Mouse (Mus musculus) embryonic facial prominence, embryonic 10.5 days (tissue): ENCODE measurements at regions not wholly inside any gene's neighbourhood (a gene's known extent, or its start where the extent isn't known, plus 50 kb on each side); places are given as distances from the start of the nearest gene placed in this dataset.

Experiments
- DNase-seq: peaks from one replicate; pipeline ENCODE4 v3.0.0-alpha.2; 2017; ENCODE audit warnings: low spot score
- H3K27ac ChIP-seq: fragments of 300-500 bp; sonication (generic); replicated peaks from 2 replicates; pipeline ENCODE4 v1.5.1; 2016; ENCODE audit warnings: mild to moderate bottlenecking
- H3K27me3 ChIP-seq: fragments of 300-500 bp; sonication (generic); replicated peaks from 2 replicates; pipeline ENCODE4 v1.6.1; 2016; ENCODE audit warnings: low read depth, mild to moderate bottlenecking; ENCODE audit not compliant: poor library complexity, severe bottlenecking
- H3K36me3 ChIP-seq: fragments of 300-500 bp; sonication (generic); replicated peaks from 2 replicates; pipeline ENCODE4 v1.6.1; 2016; ENCODE audit warnings: mild to moderate bottlenecking, moderate library complexity
- H3K4me1 ChIP-seq: fragments of 300-500 bp; sonication (generic); 2 replicates; pipeline ENCODE4 v1.6.1; 2016
- H3K4me3 ChIP-seq: fragments of 300-500 bp; sonication (generic); 2 replicates; pipeline ENCODE4 v1.5.1; 2016; ENCODE audit warnings: mild to moderate bottlenecking, moderate library complexity
- H3K9me3 ChIP-seq: fragments of 300-500 bp; sonication (generic); 2 replicates; pipeline ENCODE4 v1.6.1; 2016; ENCODE audit warnings: mild to moderate bottlenecking
- WGBS: fragments of 180-500 bp; shearing (Covaris S2); methylation state at CpG from one replicate; pipeline ENCODE4 v1.1.7; 2016; 5-methylcytosine and 5-hydroxymethylcytosine counted together

DNA sequence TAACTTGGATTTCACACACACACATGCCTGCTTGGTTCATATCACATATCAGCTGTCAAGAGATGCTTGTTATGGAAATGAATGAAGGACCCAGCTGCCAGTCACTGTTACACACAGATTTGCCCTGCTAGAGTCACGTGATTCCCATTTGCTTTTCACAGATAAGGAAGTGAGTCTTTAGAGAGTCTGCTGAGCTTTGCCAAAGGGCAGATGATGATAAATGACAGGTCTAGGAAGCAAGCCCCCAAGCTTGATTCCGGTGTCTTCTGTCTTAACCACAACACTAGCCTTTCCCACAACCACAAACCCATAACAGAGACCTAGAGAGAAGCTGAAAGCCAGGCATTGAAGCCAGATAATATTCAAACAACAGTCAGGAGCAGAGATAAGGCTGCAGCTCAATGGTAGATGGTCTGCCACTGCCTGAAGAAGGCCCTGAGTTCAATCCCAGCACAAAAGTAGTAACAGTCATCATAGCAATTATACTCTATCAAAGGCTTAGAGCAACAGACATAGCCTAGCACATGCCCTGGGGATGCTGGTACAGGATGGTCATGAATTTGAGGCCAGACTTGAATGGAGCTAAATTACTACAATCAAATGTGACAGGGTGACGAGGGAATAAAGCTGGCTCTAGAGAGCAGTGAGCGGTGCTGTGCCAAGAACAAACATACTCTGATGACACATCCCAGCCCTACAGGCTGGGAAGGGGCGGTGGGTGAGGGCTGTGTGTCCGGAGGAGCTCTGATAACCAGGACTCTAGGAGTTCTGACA lies 89.0 kb upstream of the H2afz start:
- Histone ChIP-seq H3K27ac (no peak overlapping the region), H3K4me3 (no peak overlapping the region), H3K27me3 (peaks cover 20% of the 10 kb centered on the region), H3K9me3 (no peaks in the 10 kb centered on the region), H3K36me3 (no peaks in the 10 kb centered on the region), H3K4me1 (peaks cover 5% of the 10 kb centered on the region)
- no peak for DNase-seq
- 79% methylated on average over 6 of the region's 6 CpGs for WGBS

DNA sequence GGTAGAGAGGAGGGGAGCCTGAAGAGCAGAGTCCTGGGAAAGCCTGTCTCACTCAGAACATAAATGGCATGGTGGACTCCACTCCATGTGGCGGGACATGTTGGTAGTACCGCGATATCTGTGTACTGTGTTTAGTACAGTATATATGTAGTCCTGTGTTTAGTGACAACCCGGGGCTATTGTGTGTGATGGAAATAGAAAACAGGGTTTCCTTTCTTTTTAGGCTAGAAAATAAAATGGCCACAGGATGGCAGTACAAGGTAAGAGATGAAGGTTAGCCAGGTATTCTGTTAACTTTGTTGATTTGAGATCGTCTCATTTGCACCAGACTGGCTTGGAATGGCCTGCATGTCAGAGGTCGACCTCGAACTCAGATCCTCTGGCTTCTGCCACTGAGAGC lies 86.2 kb upstream of the H2afz start:
- Histone ChIP-seq H3K36me3 (no peaks in the 10 kb centered on the region), H3K4me3 (no peak overlapping the region), H3K4me1 (peaks cover 6% of the 10 kb centered on the region), H3K9me3 (no peaks in the 10 kb centered on the region), H3K27ac (no peak overlapping the region), H3K27me3 (peaks cover 37% of the 10 kb centered on the region)
- DNase-seq = no peak
- 39% methylated on average over 7 of the region's 7 CpGs for WGBS

DNA sequence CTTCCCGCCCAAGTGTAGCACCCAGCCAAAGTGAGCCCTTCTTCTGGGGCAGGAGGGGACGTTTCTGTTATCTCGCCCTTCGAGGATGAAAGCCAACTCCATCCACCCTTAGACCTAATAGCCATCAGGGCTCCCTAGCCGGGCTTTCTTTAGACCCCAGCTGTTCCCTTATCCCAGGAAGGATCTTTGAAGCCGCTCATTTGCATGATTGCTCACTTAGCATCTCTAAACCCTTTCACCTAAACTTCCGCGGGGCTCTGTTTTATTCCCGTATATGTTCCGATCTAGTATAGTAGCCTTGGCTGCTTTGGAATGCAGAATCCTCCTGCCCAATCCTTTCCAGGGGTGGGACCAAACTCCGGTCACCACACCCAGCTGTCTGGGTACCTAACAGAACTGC lies 84.3 kb upstream of the H2afz start:
- no peak overlapping the region for H3K27ac ChIP-seq
- DNase-seq = peak; percentile 24
- H3K27me3 ChIP-seq = peaks cover 37% of the 10 kb centered on the region
- no peaks in the 10 kb centered on the region for H3K36me3 ChIP-seq
- WGBS = 4% methylated on average over 11 of the region's 11 CpGs
- peak overlapping the region; percentile 17; the same call in 1 of the 2 replicates for H3K4me3 ChIP-seq
- peaks cover 18% of the 10 kb centered on the region for H3K4me1 ChIP-seq
- H3K9me3 ChIP-seq = no peaks in the 10 kb centered on the region

DNA sequence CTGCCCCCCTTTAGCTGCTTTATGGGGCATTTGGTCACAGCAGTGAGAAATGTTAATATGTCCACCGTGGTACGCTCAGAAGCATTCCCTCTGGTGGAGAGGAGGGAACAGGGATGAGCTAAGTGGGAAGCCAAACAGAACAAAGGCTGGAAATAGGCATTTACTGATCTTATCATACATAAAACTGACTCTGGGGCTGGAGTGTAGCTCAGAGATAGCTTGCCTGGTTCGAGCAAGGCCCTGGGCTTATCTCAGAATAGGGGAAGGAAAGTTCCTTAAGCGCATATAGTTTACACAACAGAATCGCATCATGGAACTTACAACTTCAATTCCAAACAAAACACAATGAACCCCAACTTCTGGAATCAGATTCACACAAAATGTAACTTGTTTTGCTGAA lies 81.5 kb upstream of the H2afz start:
- DNase-seq = no peak
- no peaks in the 10 kb centered on the region for H3K36me3 ChIP-seq
- no peaks in the 10 kb centered on the region for H3K9me3 ChIP-seq
- peaks cover 37% of the 10 kb centered on the region for H3K27me3 ChIP-seq
- H3K4me3 ChIP-seq = no peak overlapping the region
- 86% methylated on average over 5 of the region's 5 CpGs for WGBS
- H3K4me1 ChIP-seq = peaks cover 21% of the 10 kb centered on the region
- H3K27ac ChIP-seq = no peak overlapping the region

DNA sequence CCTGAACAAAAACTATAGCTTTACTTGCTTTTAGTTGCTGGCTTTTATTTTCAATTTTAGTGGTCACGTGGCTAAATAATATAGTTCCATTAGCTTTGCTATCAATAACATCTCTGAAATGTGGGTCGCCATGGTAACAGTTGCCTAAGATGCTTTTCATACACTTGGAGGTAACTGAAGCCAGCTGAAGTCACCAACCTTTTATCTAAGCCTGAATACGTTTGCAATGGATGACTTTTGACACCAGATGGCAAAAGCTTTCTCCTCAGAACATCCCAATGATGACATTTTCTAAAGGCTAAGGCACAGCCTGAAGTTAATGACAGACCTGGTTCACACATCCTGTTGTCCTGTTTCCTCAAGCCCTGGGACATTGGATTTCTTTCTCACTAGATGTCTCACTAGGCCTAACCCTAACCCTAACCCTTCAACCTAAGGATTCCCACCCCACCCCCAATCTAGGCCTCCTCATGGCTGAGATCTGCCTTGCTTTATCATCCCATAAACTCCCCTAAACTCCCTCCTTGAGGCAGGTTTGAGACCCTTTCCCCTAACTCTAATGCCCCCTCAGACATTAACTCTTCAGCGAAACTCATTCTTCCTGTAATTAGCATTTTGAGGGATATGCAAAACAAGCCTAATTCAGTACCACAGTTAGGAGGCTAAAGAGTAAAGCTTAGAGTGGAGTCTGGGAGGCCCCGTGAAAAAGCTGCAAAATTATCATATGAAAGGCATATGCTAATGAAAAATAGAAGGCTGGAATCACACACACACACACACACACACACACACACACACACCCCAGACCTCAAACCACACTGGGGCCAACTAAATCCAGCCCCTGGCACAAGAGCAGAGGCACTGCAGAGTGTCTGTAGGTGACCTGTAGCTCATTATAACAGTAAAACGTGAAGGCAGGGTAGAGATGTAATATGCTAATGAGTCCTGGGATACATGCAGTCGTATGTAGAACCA lies 80.1 kb upstream of the H2afz start:
- Histone ChIP-seq H3K9me3 (no peaks in the 10 kb centered on the region), H3K4me3 (no peak overlapping the region), H3K27ac (peak overlapping the region; percentile 59; the same call in 1 of the 2 replicates), H3K4me1 (peaks cover 21% of the 10 kb centered on the region), H3K36me3 (no peaks in the 10 kb centered on the region), H3K27me3 (peaks cover 27% of the 10 kb centered on the region)
- no peak for DNase-seq
- 43% methylated on average over 7 of the region's 7 CpGs for WGBS

DNA sequence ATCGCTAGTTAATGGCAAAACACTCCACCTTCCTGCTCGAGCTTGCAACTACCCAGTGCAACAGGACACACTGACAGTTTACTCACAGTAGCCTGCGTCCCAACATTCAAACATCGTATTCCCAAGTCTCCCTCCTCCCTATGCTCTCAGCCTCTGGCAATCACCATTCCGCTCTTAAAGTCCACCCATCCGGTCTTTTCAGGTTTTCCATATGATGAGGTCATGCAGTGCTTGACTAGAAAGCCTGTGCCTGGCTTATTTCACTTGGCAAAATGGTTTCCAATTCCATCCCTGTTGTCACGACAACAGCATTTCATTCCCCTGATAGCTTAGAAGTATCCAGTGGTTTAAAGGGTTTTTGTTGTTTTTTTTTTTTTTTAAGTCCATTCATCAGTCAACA lies 79.1 kb upstream of the H2afz start:
- peaks cover 17% of the 10 kb centered on the region for H3K27me3 ChIP-seq
- H3K27ac ChIP-seq = peak overlapping the region; percentile 59; the same call in 1 of the 2 replicates
- 72% methylated on average over 7 of the region's 7 CpGs for WGBS
- DNase-seq = no peak
- no peaks in the 10 kb centered on the region for H3K9me3 ChIP-seq
- peaks cover 16% of the 10 kb centered on the region for H3K4me1 ChIP-seq
- H3K36me3 ChIP-seq = no peaks in the 10 kb centered on the region
- no peak overlapping the region for H3K4me3 ChIP-seq

DNA sequence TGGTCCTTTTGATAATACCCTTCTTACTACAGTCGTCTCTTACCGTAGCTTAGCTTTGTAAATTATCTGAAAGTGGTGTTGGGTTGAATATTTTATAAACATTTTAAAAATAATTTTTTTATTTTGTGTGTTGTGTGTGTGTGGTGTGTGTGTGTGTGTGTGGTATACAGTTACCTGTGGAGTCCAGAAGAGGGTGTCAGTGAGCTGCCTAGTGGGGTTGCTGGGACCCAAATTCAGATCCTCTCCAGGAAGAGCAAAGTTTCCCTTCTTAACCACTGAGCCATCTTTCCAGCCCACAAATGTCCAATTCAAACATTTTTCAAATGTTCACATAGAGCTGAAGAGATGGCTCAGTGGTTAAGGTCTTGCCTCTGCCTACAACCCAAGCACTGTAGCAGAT lies 78.4 kb upstream of the H2afz start:
- no peaks in the 10 kb centered on the region for H3K36me3 ChIP-seq
- no peak for DNase-seq
- H3K4me3 ChIP-seq = no peak overlapping the region
- peaks cover 15% of the 10 kb centered on the region for H3K4me1 ChIP-seq
- no peaks in the 10 kb centered on the region for H3K9me3 ChIP-seq
- H3K27ac ChIP-seq = no peak overlapping the region
- WGBS = 93% methylated on average over 2 of the region's 2 CpGs
- peaks cover 11% of the 10 kb centered on the region for H3K27me3 ChIP-seq

DNA sequence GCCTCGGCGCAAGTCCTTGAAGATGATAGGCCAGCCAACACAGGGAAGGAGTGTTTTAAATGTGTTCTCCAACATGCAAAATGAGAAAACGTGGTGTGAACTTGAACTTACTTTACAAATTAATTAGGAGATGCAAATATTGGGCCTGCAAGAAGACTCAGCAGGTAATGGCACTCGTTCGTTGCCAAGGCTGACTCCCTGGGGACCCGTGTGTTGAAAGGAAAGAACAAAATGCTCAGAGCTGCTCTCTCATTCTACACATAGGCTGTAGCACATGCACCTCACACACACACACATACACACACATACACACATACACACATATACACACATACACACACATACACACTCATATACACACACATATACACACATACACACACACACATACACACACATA lies 74.6 kb upstream of the H2afz start:
- no peaks in the 10 kb centered on the region for H3K36me3 ChIP-seq
- WGBS = 81% methylated on average over 6 of the region's 6 CpGs
- no peaks in the 10 kb centered on the region for H3K9me3 ChIP-seq
- no peak overlapping the region for H3K27ac ChIP-seq
- H3K4me3 ChIP-seq = no peak overlapping the region
- DNase-seq = no peak
- no peaks in the 10 kb centered on the region for H3K27me3 ChIP-seq
- peaks cover 6% of the 10 kb centered on the region for H3K4me1 ChIP-seq

DNA sequence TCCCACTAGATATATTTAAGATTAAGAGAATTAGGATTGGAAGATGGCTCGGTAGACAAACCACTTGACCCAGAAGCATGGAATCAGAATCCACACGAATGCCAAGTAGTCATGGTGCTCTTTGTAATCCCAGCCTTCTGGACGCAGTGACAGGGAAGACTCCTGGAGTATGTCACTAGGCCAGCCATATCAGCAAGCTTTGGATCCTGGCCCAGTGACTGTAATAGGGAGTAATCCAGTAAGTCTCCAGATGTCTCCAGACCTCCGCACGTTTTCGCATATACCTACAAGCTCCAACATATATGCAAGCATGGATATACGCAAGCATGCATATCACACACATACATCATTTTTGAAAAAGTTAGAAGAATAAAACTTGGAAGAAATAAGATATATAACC lies 73.9 kb upstream of the H2afz start:
- Histone ChIP-seq H3K27me3 (no peaks in the 10 kb centered on the region), H3K4me1 (no peaks in the 10 kb centered on the region), H3K36me3 (no peaks in the 10 kb centered on the region), H3K9me3 (no peaks in the 10 kb centered on the region), H3K27ac (no peak overlapping the region), H3K4me3 (no peak overlapping the region)
- DNase-seq = no peak
- 94% methylated on average over 7 of the region's 7 CpGs for whole genome bisulfite sequencing

DNA sequence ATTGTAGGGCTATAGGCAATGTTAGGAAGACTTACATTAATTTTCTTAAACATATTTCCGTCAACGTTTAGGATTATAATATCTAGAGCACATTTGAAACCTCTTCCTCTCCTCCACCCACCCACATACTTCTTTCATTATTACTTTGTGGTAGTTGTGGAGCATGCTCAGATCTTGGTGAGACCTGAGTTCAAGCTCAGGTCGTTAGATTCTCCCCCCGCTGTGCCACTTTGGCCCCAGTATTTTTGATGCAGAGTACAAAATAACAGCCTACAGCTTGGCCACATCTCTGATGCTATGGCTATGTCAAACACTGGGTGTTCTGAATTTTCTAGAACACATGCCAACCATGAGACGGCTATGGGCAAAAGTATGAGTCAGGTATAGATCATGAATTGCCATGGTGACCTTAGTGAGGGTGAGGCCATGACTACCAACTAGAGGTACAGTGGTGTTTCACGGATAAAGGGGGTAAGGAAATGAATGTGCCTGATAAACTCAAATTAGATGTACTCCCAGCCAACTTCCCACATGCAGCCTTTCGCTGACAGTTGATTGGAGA lies 68.5 kb upstream of the H2afz start:
- H3K27me3 ChIP-seq = no peaks in the 10 kb centered on the region
- no peak for DNase-seq
- H3K4me1 ChIP-seq = no peaks in the 10 kb centered on the region
- H3K27ac ChIP-seq = no peak overlapping the region
- no peaks in the 10 kb centered on the region for H3K9me3 ChIP-seq
- WGBS = 90% methylated on average over 7 of the region's 7 CpGs
- H3K4me3 ChIP-seq = no peak overlapping the region
- no peaks in the 10 kb centered on the region for H3K36me3 ChIP-seq

DNA sequence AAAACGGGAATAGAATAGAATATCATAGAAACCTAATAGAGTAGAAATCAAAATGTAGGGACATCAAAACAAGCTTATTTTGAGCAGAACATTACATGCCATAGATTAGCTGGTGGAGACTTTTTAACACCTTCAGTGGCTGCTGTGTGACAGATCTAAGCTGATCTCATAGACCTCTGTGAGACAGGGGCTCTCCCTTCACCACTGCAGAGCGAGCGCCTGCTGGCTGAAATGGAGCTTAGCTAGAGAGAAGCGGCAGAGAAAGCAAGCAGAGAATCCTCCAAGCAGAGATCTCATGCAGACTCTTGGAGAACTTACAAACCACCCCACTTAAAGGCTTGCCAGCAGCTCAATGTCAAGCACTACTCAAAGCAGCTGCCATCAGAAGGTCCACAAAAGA lies 65.5 kb upstream of the H2afz start:
- DNase-seq = no peak
- Histone ChIP-seq H3K36me3 (no peaks in the 10 kb centered on the region), H3K9me3 (no peaks in the 10 kb centered on the region), H3K27ac (no peak overlapping the region), H3K4me1 (no peaks in the 10 kb centered on the region), H3K4me3 (no peak overlapping the region), H3K27me3 (no peaks in the 10 kb centered on the region)
- 78% methylated on average over 4 of the region's 4 CpGs for WGBS

DNA sequence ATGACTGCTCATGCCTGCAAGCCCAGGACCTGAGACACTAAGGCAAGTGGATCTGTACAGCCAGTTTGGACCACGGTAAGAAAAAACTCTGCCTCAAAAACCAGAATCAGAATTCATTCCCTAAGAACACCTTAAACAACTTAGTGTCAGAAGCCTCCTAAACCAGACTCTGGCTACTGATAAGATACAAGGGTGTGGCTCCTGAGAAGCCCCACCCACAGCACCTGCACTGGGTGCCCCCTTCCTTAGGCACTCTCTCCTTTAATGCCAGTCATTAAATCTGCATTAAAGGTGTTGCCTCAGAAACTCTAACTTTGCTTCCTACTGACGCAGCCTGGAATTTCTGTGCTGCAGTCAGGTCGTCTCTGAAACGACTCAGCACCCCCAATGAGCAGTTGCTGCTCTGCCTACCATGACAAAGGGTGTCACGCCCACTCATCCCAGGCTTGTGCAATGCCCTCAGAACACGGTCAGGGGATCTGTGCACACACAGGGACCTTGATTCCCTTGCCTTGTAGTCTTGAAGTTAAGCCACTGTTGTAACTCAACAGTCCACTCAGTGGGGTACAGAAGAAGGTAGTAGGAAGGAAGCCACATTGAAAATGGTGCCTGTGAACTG lies 62.8 kb upstream of the H2afz start:
- no peak overlapping the region for H3K27ac ChIP-seq
- H3K4me1 ChIP-seq = no peaks in the 10 kb centered on the region
- H3K9me3 ChIP-seq = no peaks in the 10 kb centered on the region
- no peaks in the 10 kb centered on the region for H3K27me3 ChIP-seq
- no peak for DNase-seq
- no peak overlapping the region for H3K4me3 ChIP-seq
- 61% methylated on average over 6 of the region's 6 CpGs for WGBS
- no peaks in the 10 kb centered on the region for H3K36me3 ChIP-seq
